Mouse (Mus musculus): ENCODE data around the gene Gm10260. TPM values are rescaled to one million over a fixed set of nuclear protein-coding genes. Genes with fewer than 3 reads are reported as not detected.

The Gm10260 gene
- total and polyA plus RNA-seq, 2 experiments from 2014 or later: 4.3 to 20.2 TPM

GRCm38 (mm10) chr13:97765913-97766312 is 5.5 kb upstream of the Gm10260 start:
- DNase-seq (ENCODE audit: low spot score): no peak
- Histone ChIP-seq H3K36me3 (ENCODE audit: insufficient read depth, low read length) (no peaks in the 10 kb centered on the region), H3K27me3 (ENCODE audit: insufficient read depth, low read length) (no peaks in the 10 kb centered on the region), H3K4me2 (ENCODE audit: low read depth, low read length, poor library complexity, severe bottlenecking) (no peak overlapping the region), H3K4me1 (ENCODE audit: insufficient read depth, low read length) (no peaks in the 10 kb centered on the region), H3K9me3 (ENCODE audit: low read length) (no peaks in the 10 kb centered on the region), H3K4me3 (ENCODE audit: low read depth, low read length) (no peak overlapping the region), H3K27ac (ENCODE audit: low read depth, low read length) (no peak overlapping the region), H3K9ac (replicated peaks; ENCODE audit: low read length, poor library complexity, severe bottlenecking) (no peak overlapping the region)
- 85% methylated on average over 2 of the region's 2 CpGs for WGBS
- ATAC-seq (ENCODE audit: low FRiP score): no peak
- no peak for TF ChIP-seq CTCF (IDR thresholded peaks at IDR 0.05)

GRCm38 (mm10) chr13:97764067-97764466 is 3.6 kb upstream of the Gm10260 start:
- Histone ChIP-seq H3K4me1 (ENCODE audit: insufficient read depth, low read length) (no peaks in the 10 kb centered on the region), H3K9me3 (ENCODE audit: low read length) (no peaks in the 10 kb centered on the region), H3K9ac (replicated peaks; ENCODE audit: low read length, poor library complexity, severe bottlenecking) (no peak overlapping the region), H3K27ac (ENCODE audit: low read depth, low read length) (no peak overlapping the region), H3K27me3 (ENCODE audit: insufficient read depth, low read length) (no peaks in the 10 kb centered on the region), H3K4me2 (ENCODE audit: low read depth, low read length, poor library complexity, severe bottlenecking) (no peak overlapping the region), H3K36me3 (ENCODE audit: insufficient read depth, low read length) (no peaks in the 10 kb centered on the region), H3K4me3 (ENCODE audit: low read depth, low read length) (no peak overlapping the region)
- DNase-seq (ENCODE audit: low spot score) (no peak), ATAC-seq (ENCODE audit: low FRiP score) (no peak)
- WGBS: 70% methylated on average over 7 of the region's 7 CpGs
- TF ChIP-seq CTCF (IDR thresholded peaks at IDR 0.05): no peak

GRCm38 (mm10) chr13:97763436-97763835 is 3.0 kb upstream of the Gm10260 start:
- Histone ChIP-seq H3K4me3 (ENCODE audit: low read depth, low read length) (no peak overlapping the region), H3K9me3 (ENCODE audit: low read length) (no peaks in the 10 kb centered on the region), H3K4me1 (ENCODE audit: insufficient read depth, low read length) (no peaks in the 10 kb centered on the region), H3K9ac (replicated peaks; ENCODE audit: low read length, poor library complexity, severe bottlenecking) (no peak overlapping the region), H3K36me3 (ENCODE audit: insufficient read depth, low read length) (no peaks in the 10 kb centered on the region), H3K27me3 (ENCODE audit: insufficient read depth, low read length) (no peaks in the 10 kb centered on the region), H3K27ac (ENCODE audit: low read depth, low read length) (no peak overlapping the region), H3K4me2 (ENCODE audit: low read depth, low read length, poor library complexity, severe bottlenecking) (no peak overlapping the region)
- TF ChIP-seq CTCF (IDR thresholded peaks at IDR 0.05): no peak
- DNase-seq (ENCODE audit: low spot score) (no peak), ATAC-seq (ENCODE audit: low FRiP score) (no peak)
- WGBS: 63% methylated on average over 6 of the region's 6 CpGs

GRCm38 (mm10) chr13:97762121-97762520 is 1.7 kb upstream of the Gm10260 start:
- Histone ChIP-seq H3K4me2 (ENCODE audit: low read depth, low read length, poor library complexity, severe bottlenecking) (no peak overlapping the region), H3K36me3 (ENCODE audit: insufficient read depth, low read length) (no peaks in the 10 kb centered on the region), H3K9ac (replicated peaks; ENCODE audit: low read length, poor library complexity, severe bottlenecking) (no peak overlapping the region), H3K9me3 (ENCODE audit: low read length) (no peaks in the 10 kb centered on the region), H3K4me3 (ENCODE audit: low read depth, low read length) (no peak overlapping the region), H3K27ac (ENCODE audit: low read depth, low read length) (no peak overlapping the region), H3K27me3 (ENCODE audit: insufficient read depth, low read length) (no peaks in the 10 kb centered on the region), H3K4me1 (ENCODE audit: insufficient read depth, low read length) (no peaks in the 10 kb centered on the region)
- no peak for TF ChIP-seq CTCF (IDR thresholded peaks at IDR 0.05)
- ATAC-seq (ENCODE audit: low FRiP score) (no peak), DNase-seq (ENCODE audit: low spot score) (no peak)
- 96% methylated on average over 8 of the region's 8 CpGs for WGBS

- Histone ChIP-seq H3K4me1 (ENCODE audit: insufficient read depth, low read length) (no peaks in the 10 kb centered on the region), H3K36me3 (ENCODE audit: insufficient read depth, low read length) (no peaks in the 10 kb centered on the region), H3K27me3 (ENCODE audit: insufficient read depth, low read length) (no peaks in the 10 kb centered on the region), H3K9me3 (ENCODE audit: low read length) (no peaks in the 10 kb centered on the region), H3K4me2 (ENCODE audit: low read depth, low read length, poor library complexity, severe bottlenecking) (no peak overlapping the region), H3K4me3 (ENCODE audit: low read depth, low read length) (no peak overlapping the region), H3K27ac (ENCODE audit: low read depth, low read length) (no peak overlapping the region), H3K9ac (replicated peaks; ENCODE audit: low read length, poor library complexity, severe bottlenecking) (no peak overlapping the region)
- no peak for ATAC-seq (ENCODE audit: low FRiP score)
- DNase-seq (ENCODE audit: low spot score): peak; percentile 67
- WGBS: 68% methylated on average over 4 of the region's 4 CpGs
- no peak for TF ChIP-seq CTCF (IDR thresholded peaks at IDR 0.05)
Measured at GRCm38 (mm10) chr13:97757033-97757432, 3.4 kb downstream of the Gm10260 start.

GRCm38 (mm10) chr13:97756091-97756490 is 4.3 kb downstream of the Gm10260 start:
- Histone ChIP-seq H3K9me3 (ENCODE audit: low read length) (no peaks in the 10 kb centered on the region), H3K4me3 (ENCODE audit: low read depth, low read length) (no peak overlapping the region), H3K4me1 (ENCODE audit: insufficient read depth, low read length) (0 out of 2 replicates have a peak, but pooled peaks cover 1% of the 10 kb centered on the region), H3K27me3 (ENCODE audit: insufficient read depth, low read length) (no peaks in the 10 kb centered on the region), H3K4me2 (ENCODE audit: low read depth, low read length, poor library complexity, severe bottlenecking) (no peak overlapping the region), H3K9ac (replicated peaks; ENCODE audit: low read length, poor library complexity, severe bottlenecking) (no peak overlapping the region), H3K27ac (ENCODE audit: low read depth, low read length) (no peak overlapping the region), H3K36me3 (ENCODE audit: insufficient read depth, low read length) (no peaks in the 10 kb centered on the region)
- TF ChIP-seq CTCF (IDR thresholded peaks at IDR 0.05): no peak
- DNase-seq (ENCODE audit: low spot score): no peak
- ATAC-seq (ENCODE audit: low FRiP score): no peak
- WGBS: 87% methylated on average over 6 of the region's 6 CpGs

All from midbrain, postnatal 0 days (tissue).